Comparison of ENCODE assay signal across 19 mouse cellular contexts in genomic region chr19:21825128-21825885, GRCm38 (mm10). TPM values are rescaled to one million over a fixed set of nuclear protein-coding genes. Genes with fewer than 3 reads are reported as not detected.
DNase-seq lines count a peak whose midpoint lies in the region; ATAC-seq and TF ChIP-seq lines count a peak whose summit lies in the region.
"Had no signal": no experiment of that assay in that cellular context is flagged by ENCODE, and none has a peak within 500 bp of the region (broad histone marks: within the 10 kb centered on the region; RNA-seq: fewer than 3 reads in every experiment).

No protein-coding gene starts in this region.

- WGBS in intestine, postnatal 0 days: 84% methylated on average over 4 of the region's 4 CpGs
- 90% methylated on average over 4 of the region's 4 CpGs for WGBS in intestine, embryonic 15.5 days
- WGBS in liver, adult 2 months: 59% methylated on average over 4 of the region's 4 CpGs
- 77% methylated on average over 4 of the region's 4 CpGs for WGBS in liver, embryonic 12.5 days (ENCODE audit: insufficient replicate concordance)

- dilution Hi-C loops in CH12.LX (cut with MboI; ENCODE audit: extremely low pct_ligation_motif_present, extremely low pct_unique_long_range_greater_than_20kb, low sequenced_read_pairs): no loop called here

- H3K9me3 ChIP-seq in intestine, postnatal 0 days (ENCODE audit: control insufficient read depth): no peaks in the 10 kb centered on the region
- no peaks in the 10 kb centered on the region for H3K9me3 ChIP-seq in intestine, embryonic 15.5 days
- no peaks in the 10 kb centered on the region for H3K9me3 ChIP-seq in liver, embryonic 12.5 days (replicated peaks)
- H3K9me3 ChIP-seq in CH12.LX (replicated peaks; ENCODE audit: low read length): no peaks in the 10 kb centered on the region
- H3K9me3 ChIP-seq: embryonic facial prominence, embryonic 13.5 days; heart, embryonic 13.5 days; limb, embryonic 13.5 days; midbrain, embryonic 12.5 days; neural tube, embryonic 15.5 days had no signal

- TF ChIP-seq POLR2A in liver, adult 2 months (IDR thresholded peaks at IDR 0.05; ENCODE audit: extremely low read depth, insufficient read depth, low read length): no peak
- no peak for TF ChIP-seq POLR2A in CH12.LX (IDR thresholded peaks at IDR 0.05; ENCODE audit: low read depth, low read length)

- H3K4me1 ChIP-seq in intestine, postnatal 0 days (replicated peaks; ENCODE audit: control insufficient read depth, insufficient read depth, low read length): no peaks in the 10 kb centered on the region
- H3K4me1 ChIP-seq in intestine, embryonic 15.5 days (replicated peaks): 0 out of 2 replicates have a peak, but pooled peaks cover 4% of the 10 kb centered on the region
- H3K4me1 ChIP-seq in liver, adult 2 months (ENCODE audit: control insufficient read depth, insufficient read depth, low read length): no peaks in the 10 kb centered on the region
- no peaks in the 10 kb centered on the region for H3K4me1 ChIP-seq in liver, embryonic 12.5 days
- H3K4me1 ChIP-seq in CH12.LX (ENCODE audit: control insufficient read depth in 1 of 2, insufficient read depth in 2 of 2): peaks cover 0 to 5% of the 10 kb centered on the region in 2 experiments; a peak in 1 of 4 replicates
- H3K4me1 ChIP-seq: midbrain, embryonic 12.5 days; neural tube, embryonic 15.5 days had no signal

- H3K27me3 ChIP-seq in intestine, postnatal 0 days (replicated peaks; ENCODE audit: control insufficient read depth, insufficient read depth, low read length): no peaks in the 10 kb centered on the region
- H3K27me3 ChIP-seq in intestine, embryonic 15.5 days (replicated peaks): no peaks in the 10 kb centered on the region
- no peaks in the 10 kb centered on the region for H3K27me3 ChIP-seq in liver, adult 2 months (ENCODE audit: control insufficient read depth, insufficient read depth, low read length)
- no peaks in the 10 kb centered on the region for H3K27me3 ChIP-seq in liver, embryonic 12.5 days (replicated peaks)
- H3K27me3 ChIP-seq in CH12.LX (replicated peaks): no peaks in the 10 kb centered on the region
- H3K27me3 ChIP-seq: embryonic facial prominence, embryonic 13.5 days; heart, embryonic 13.5 days; limb, embryonic 13.5 days; midbrain, embryonic 12.5 days; neural tube, embryonic 15.5 days had no signal

- no peak overlapping the region for H3K27ac ChIP-seq in intestine, postnatal 0 days (ENCODE audit: low read depth, low read length)
- H3K27ac ChIP-seq in intestine, embryonic 15.5 days: no peak overlapping the region
- H3K27ac ChIP-seq in liver, adult 2 months (replicated peaks; ENCODE audit: insufficient read depth, low read depth, low read length): 0 out of 2 replicates have a peak overlapping the region, but pooled peaks have one; percentile 21
- no peak overlapping the region for H3K27ac ChIP-seq in liver, embryonic 12.5 days
- H3K27ac ChIP-seq in CH12.LX (ENCODE audit: insufficient read depth, low read depth): no peak overlapping the region
- H3K27ac ChIP-seq: embryonic facial prominence, embryonic 13.5 days; heart, embryonic 13.5 days; limb, embryonic 13.5 days; midbrain, embryonic 12.5 days; neural tube, embryonic 15.5 days had no signal

- TF ChIP-seq CTCF in intestine, postnatal 0 days (IDR thresholded peaks at IDR 0.05; ENCODE audit: low read depth): peak; percentile 34
- TF ChIP-seq CTCF in liver, adult 2 months (IDR thresholded peaks at IDR 0.05; ENCODE audit: low read depth, low read length): no peak
- TF ChIP-seq CTCF in CH12.LX (conservative IDR thresholded peaks at IDR 0.05 in 1 of 2, IDR thresholded peaks at IDR 0.05 in 1 of 2; ENCODE audit: low read depth in 2 of 2, low read length in 2 of 2): peak in 1 of 2 experiments; percentile 50; a peak in 2 of 4 replicates

- no peak overlapping the region for H3K9ac ChIP-seq in intestine, postnatal 0 days (ENCODE audit: low read depth, low read length)
- no peak overlapping the region for H3K9ac ChIP-seq in intestine, embryonic 15.5 days
- H3K9ac ChIP-seq in liver, adult 2 months (ENCODE audit: low read depth, low read length): no peak overlapping the region
- H3K9ac ChIP-seq in liver, embryonic 12.5 days: no peak overlapping the region
- H3K9ac ChIP-seq in CH12.LX (ENCODE audit: insufficient read depth, low read depth): no peak overlapping the region
- H3K9ac ChIP-seq: embryonic facial prominence, embryonic 13.5 days; heart, embryonic 13.5 days; limb, embryonic 13.5 days; midbrain, embryonic 12.5 days; neural tube, embryonic 15.5 days had no signal

- peaks cover 24% of the 10 kb centered on the region for H3K36me3 ChIP-seq in intestine, postnatal 0 days (ENCODE audit: control insufficient read depth, insufficient read depth)
- peaks cover 4% of the 10 kb centered on the region; the same call in 1 of the 2 replicates for H3K36me3 ChIP-seq in intestine, embryonic 15.5 days
- H3K36me3 ChIP-seq in liver, adult 2 months (ENCODE audit: control insufficient read depth, insufficient read depth, low read length): peaks cover 29% of the 10 kb centered on the region
- peaks cover 13% of the 10 kb centered on the region for H3K36me3 ChIP-seq in liver, embryonic 12.5 days
- peaks cover 0 to 47% of the 10 kb centered on the region in 2 experiments for H3K36me3 ChIP-seq in CH12.LX (replicated peaks in 1 of 2; ENCODE audit: control insufficient read depth in 1 of 2, insufficient read depth in 1 of 2, low read length in 1 of 2)

- DNase-seq in liver, adult 2 months (ENCODE audit: extremely low read depth, low read depth, low spot score): no peak
- DNase-seq in CH12.LX (ENCODE audit: extremely low read depth): no peak
- peak; percentile 10 for DNase-seq in brain, adult 2 months (ENCODE audit: low read depth, low spot score)
- no peak for DNase-seq in layer of hippocampus, postnatal 10 days (ENCODE audit: low spot score in 2 of 2)
- DNase-seq: adrenal gland, postnatal 36 days; cerebellum, adult 9-10 months; gastrocnemius, postnatal 10 days; lung, adult 2 months; thymus, postnatal 14 days had no signal

- no peak for TF ChIP-seq EP300 in CH12.LX (IDR thresholded peaks at IDR 0.05; ENCODE audit: low read length)

- ATAC-seq in intestine, postnatal 0 days: no peak
- ATAC-seq in intestine, embryonic 15.5 days: no peak
- no peak for ATAC-seq in liver, embryonic 12.5 days
- ATAC-seq: activated CD4-positive, CD25-positive, alpha-beta regulatory T cell, adult 4 months had no signal

- no peaks in the 10 kb centered on the region for H3K79me2 ChIP-seq in liver, adult 2 months (ENCODE audit: control insufficient read depth, insufficient read depth, low read length)
- H3K79me2 ChIP-seq in CH12.LX (replicated peaks; ENCODE audit: control insufficient read depth, extremely low read depth, insufficient read depth, poor library complexity, severe bottlenecking): no peaks in the 10 kb centered on the region

- H3K4me3 ChIP-seq in intestine, postnatal 0 days (ENCODE audit: low read depth, low read length): no peak overlapping the region
- no peak overlapping the region for H3K4me3 ChIP-seq in intestine, embryonic 15.5 days (replicated peaks)
- H3K4me3 ChIP-seq in liver, adult 2 months (ENCODE audit: insufficient read depth, low read depth, low read length): no peak overlapping the region
- H3K4me3 ChIP-seq in liver, embryonic 12.5 days: no peak overlapping the region
- no peak overlapping the region for H3K4me3 ChIP-seq in CH12.LX (replicated peaks in 1 of 3; ENCODE audit: low read depth in 2 of 3, low read length in 2 of 3, poor library complexity in 1 of 3)
- H3K4me3 ChIP-seq: embryonic facial prominence, embryonic 13.5 days; heart, embryonic 13.5 days; limb, embryonic 13.5 days; midbrain, embryonic 12.5 days; myocyte; neural tube, embryonic 15.5 days had no signal

- peak; percentile 49 for TF ChIP-seq RAD21 in CH12.LX (IDR thresholded peaks at IDR 0.05; ENCODE audit: low read depth, low read length)

- in situ Hi-C loops in CH12.LX (cut with MboI; ENCODE audit: low pct_ligation_motif_present, low pct_unique_long_range_greater_than_20kb, low sequenced_read_pairs): no loop called here

- no peak overlapping the region for H3K4me2 ChIP-seq in intestine, postnatal 0 days (replicated peaks; ENCODE audit: low read depth)
- no peak overlapping the region for H3K4me2 ChIP-seq in intestine, embryonic 15.5 days (replicated peaks)
- H3K4me2 ChIP-seq in liver, embryonic 12.5 days: no peak overlapping the region
- no peak overlapping the region for H3K4me2 ChIP-seq in CH12.LX (ENCODE audit: insufficient read depth, low read depth, poor library complexity, severe bottlenecking)
- H3K4me2 ChIP-seq: embryonic facial prominence, embryonic 13.5 days; heart, embryonic 13.5 days; limb, embryonic 13.5 days; midbrain, embryonic 12.5 days; neural tube, embryonic 15.5 days had no signal

TF ChIP-seq in CH12.LX, 34 proteins besides CTCF, POLR2A, EP300 and RAD21:
- peak; percentile 34 for TF ChIP-seq SMC3 (IDR thresholded peaks at IDR 0.05; ENCODE audit: low read depth, low read length)
- TF ChIP-seq USF1 (IDR thresholded peaks at IDR 0.05; ENCODE audit: low read depth, low read length): no peak
- no peak for TF ChIP-seq BHLHE40 (IDR thresholded peaks at IDR 0.05; ENCODE audit: low read depth, low read length)
- peak; percentile 94 for TF ChIP-seq ZNF384 (IDR thresholded peaks at IDR 0.05; ENCODE audit: low read depth, low read length)

RNA-seq across cellular contexts. Expression of gene Cemip2, which starts 47.2 kb away (rescaled TPM):
- 3.3 and 4.1 TPM in 2 replicates for polyA plus RNA-seq in intestine, postnatal 0 days (2015; fragmentation: Nextera tagmentation; extraction: Ambion mirVana)
- polyA plus RNA-seq in intestine, embryonic 15.5 days (2015; fragmentation: Nextera tagmentation; extraction: Ambion mirVana): 11.1 and 12.0 TPM in 2 replicates
- 18.1 and 18.4 TPM in 2 replicates for total RNA-seq in liver, adult 2 months (2014; rRNA removed)
- polyA plus RNA-seq in liver, adult 2 months (2012; rRNA removed): 2.3 and 2.9 TPM in 2 replicates
- polyA plus RNA-seq in liver, embryonic 12.5 days (2016; fragmentation: Nextera tagmentation; extraction: Ambion mirVana): 13.7 and 15.0 TPM in 2 replicates
- total RNA-seq in CH12.LX (2012; rRNA removed) (7.2 and 8.5 TPM in 2 replicates), CH12.LX (2014; rRNA removed) (7.9 TPM in 2 replicates)
- polyA plus RNA-seq in CH12.LX (2012; ENCODE audit: insufficient read length, low read depth): 6.4 and 7.4 TPM in 2 replicates
- total RNA-seq in layer of hippocampus, postnatal 10 days (2021): 10 to 100 TPM; 18.5 to 22.9 TPM
